Mouse (Mus musculus): ENCODE results near the gene Pyy.

Gene Pyy

GRCm38 (mm10) chr11:102095676-102096075 is 12.0 kb downstream of the Pyy start:
- DNase-seq (ENCODE audit: extremely low spot score) = no peak

GRCm38 (mm10) chr11:102089088-102089808 is 18.4 kb downstream of the Pyy start:
- DNase-seq (ENCODE audit: extremely low spot score) = peak; percentile 83

- DNase-seq (ENCODE audit: extremely low spot score) = peak; percentile 86
Measured at GRCm38 (mm10) chr11:102087931-102088898, 19.4 kb downstream of the Pyy start, which contains the start of gene Mpp2. TSS of gene Mpp2 (minus strand) at chr11:102088515.

GRCm38 (mm10) chr11:102087081-102087751 is 20.4 kb downstream of the Pyy start:
- peak; percentile 92 for DNase-seq (ENCODE audit: extremely low spot score)

- DNase-seq (ENCODE audit: extremely low spot score) = no peak
Measured at GRCm38 (mm10) chr11:102086331-102086730, 21.3 kb downstream of the Pyy start.

GRCm38 (mm10) chr11:102084159-102084558 is 23.5 kb downstream of the Pyy start:
- DNase-seq (ENCODE audit: extremely low spot score) = no peak

- DNase-seq (ENCODE audit: extremely low spot score) = no peak
Measured at GRCm38 (mm10) chr11:102083193-102083592, 24.4 kb downstream of the Pyy start.

- DNase-seq (ENCODE audit: extremely low spot score) = peak; percentile 84
Measured at GRCm38 (mm10) chr11:102082322-102082721, 25.3 kb downstream of the Pyy start.

GRCm38 (mm10) chr11:102073722-102074121 is 33.9 kb downstream of the Pyy start:
- DNase-seq (ENCODE audit: extremely low spot score) = no peak

GRCm38 (mm10) chr11:102072729-102073128 is 34.9 kb downstream of the Pyy start:
- DNase-seq (ENCODE audit: extremely low spot score) = no peak

GRCm38 (mm10) chr11:102070426-102070825 is 37.2 kb downstream of the Pyy start:
- no peak for DNase-seq (ENCODE audit: extremely low spot score)

- DNase-seq (ENCODE audit: extremely low spot score) = no peak
Measured at GRCm38 (mm10) chr11:102069633-102070032, 38.0 kb downstream of the Pyy start.

- DNase-seq (ENCODE audit: extremely low spot score) = no peak
Measured at GRCm38 (mm10) chr11:102068969-102069368, 38.7 kb downstream of the Pyy start.

- DNase-seq (ENCODE audit: extremely low spot score) = no peak
Measured at GRCm38 (mm10) chr11:102063076-102063475, 44.6 kb downstream of the Pyy start.

GRCm38 (mm10) chr11:102061941-102062473 is 45.6 kb downstream of the Pyy start:
- no peak for DNase-seq (ENCODE audit: extremely low spot score)

- DNase-seq (ENCODE audit: extremely low spot score) = peak; percentile 85
Measured at GRCm38 (mm10) chr11:102061236-102061940, 46.2 kb downstream of the Pyy start.

Data from embryo, embryonic 9.5 days (tissue).